Mouse (Mus musculus) thymus, adult 2 months (tissue): ENCODE data around the gene Gsg1.

Experiments used
- CTCF ChIP-seq: fragments of 200-500 bp; IDR thresholded peaks from 2 replicates; pipeline ENCODE4 v1.5.1; 2012; ENCODE audit warnings: mild to moderate bottlenecking, control low read depth, low read length, moderate library complexity, borderline replicate concordance; ENCODE audit not compliant: control insufficient read depth, poor library complexity, insufficient read depth; ENCODE audit errors: extremely low read depth
- POLR2A ChIP-seq: fragments of 200-500 bp; IDR thresholded peaks from 2 replicates; pipeline ENCODE4 v1.6.1; 2012; ENCODE audit warnings: mild to moderate bottlenecking, low read length, control low read depth, moderate library complexity; ENCODE audit not compliant: control insufficient read depth, poor library complexity, insufficient read depth; ENCODE audit errors: extremely low read depth

DNA sequence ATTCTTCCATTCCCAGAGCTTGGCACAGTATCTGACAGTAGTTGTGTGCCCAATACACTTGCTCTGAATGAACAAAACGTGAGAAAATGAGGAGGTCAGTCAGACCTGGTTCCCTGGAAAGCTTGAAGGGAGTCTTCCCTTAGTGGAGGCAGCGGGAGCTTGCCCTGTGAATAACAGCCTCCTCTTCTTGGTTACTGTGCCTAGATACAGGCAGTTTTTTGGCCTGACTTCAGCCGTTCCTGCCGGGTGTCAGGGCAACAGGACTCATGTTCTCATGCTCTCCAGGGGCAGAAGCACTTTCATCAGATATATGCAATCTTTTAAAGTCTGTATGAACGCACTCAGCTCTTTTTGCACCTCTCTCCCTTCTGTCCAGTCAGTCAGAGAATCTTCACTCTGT, 25.1 kb upstream of the Gsg1 start:
- TF ChIP-seq CTCF = no peak
- no peak for TF ChIP-seq POLR2A
